ENCODE assay signal across 13 mouse cellular contexts in genomic region chr11:88638936-88639542, GRCm38 (mm10).
A peak's percentile ranks its signal among the peaks of the same experiment; 100 is the strongest.
DNase-seq lines count a peak whose midpoint lies in the region; ATAC-seq and TF ChIP-seq lines count a peak whose summit lies in the region.
"Had no signal": no experiment of that assay in that cellular context is flagged by ENCODE, and none has a peak within 500 bp of the region (broad histone marks: within the 10 kb centered on the region; RNA-seq: fewer than 3 reads in every experiment).

No protein-coding gene starts in this region.

- H3K4me2 ChIP-seq in midbrain, postnatal 0 days (ENCODE audit: low read depth, low read length, poor library complexity, severe bottlenecking), result no peak overlapping the region
- H3K4me2 ChIP-seq in midbrain, embryonic 14.5 days (ENCODE audit: low read length), result no peak overlapping the region
- H3K4me2 ChIP-seq in heart, embryonic 16.5 days (ENCODE audit: low read depth, low read length), result no peak overlapping the region
- H3K4me2 ChIP-seq: embryonic facial prominence, embryonic 15.5 days; limb, embryonic 15.5 days; lung, embryonic 15.5 days had no signal

- intact Hi-C loops in heart, postnatal 36 days (cut with DNase I), result no loop called here

- WGBS in midbrain, postnatal 0 days, result 77% methylated on average over 6 of the region's 6 CpGs
- 79% methylated on average over 6 of the region's 6 CpGs for WGBS in midbrain, embryonic 14.5 days
- 66% methylated on average over 6 of the region's 6 CpGs for WGBS in heart, embryonic 16.5 days

- no peaks in the 10 kb centered on the region for H3K27me3 ChIP-seq in midbrain, postnatal 0 days (ENCODE audit: insufficient read depth, low read length)
- no peaks in the 10 kb centered on the region for H3K27me3 ChIP-seq in midbrain, embryonic 14.5 days (ENCODE audit: control insufficient read depth, insufficient read depth, low read length)
- no peaks in the 10 kb centered on the region for H3K27me3 ChIP-seq in heart, embryonic 16.5 days (ENCODE audit: control insufficient read depth, insufficient read depth, low read length)
- H3K27me3 ChIP-seq: embryonic facial prominence, embryonic 15.5 days; limb, embryonic 15.5 days; lung, embryonic 15.5 days; megakaryocyte, embryonic 14.5 days had no signal

- ATAC-seq in midbrain, postnatal 0 days (ENCODE audit: low FRiP score), result no peak
- no peak for ATAC-seq in midbrain, embryonic 14.5 days (ENCODE audit: low FRiP score, low TSS enrichment)
- ATAC-seq in heart, embryonic 16.5 days (replicated peaks; ENCODE audit: extremely low read depth, insufficient read depth, low FRiP score), result no peak

- no peaks in the 10 kb centered on the region for H3K9me3 ChIP-seq in midbrain, postnatal 0 days (ENCODE audit: low read length)
- H3K9me3 ChIP-seq in midbrain, embryonic 14.5 days (ENCODE audit: control insufficient read depth, low read length), result no peaks in the 10 kb centered on the region
- H3K9me3 ChIP-seq in heart, embryonic 16.5 days (replicated peaks; ENCODE audit: control insufficient read depth, low read length), result no peaks in the 10 kb centered on the region
- H3K9me3 ChIP-seq: embryonic facial prominence, embryonic 15.5 days; limb, embryonic 15.5 days; lung, embryonic 15.5 days; megakaryocyte, embryonic 14.5 days had no signal

- H3K4me3 ChIP-seq in midbrain, postnatal 0 days (ENCODE audit: low read depth, low read length), result no peak overlapping the region
- H3K4me3 ChIP-seq in midbrain, embryonic 14.5 days (replicated peaks; ENCODE audit: low read depth, low read length), result no peak overlapping the region
- H3K4me3 ChIP-seq in heart, embryonic 16.5 days (ENCODE audit: low read length), result no peak overlapping the region
- H3K4me3 ChIP-seq: embryonic facial prominence, embryonic 15.5 days; limb, embryonic 15.5 days; lung, embryonic 15.5 days; megakaryocyte, embryonic 14.5 days had no signal

- peaks cover 5% of the 10 kb centered on the region; the same call in 1 of the 2 replicates for H3K4me1 ChIP-seq in midbrain, postnatal 0 days (ENCODE audit: insufficient read depth, low read length)
- peaks cover 23% of the 10 kb centered on the region for H3K4me1 ChIP-seq in midbrain, embryonic 14.5 days (ENCODE audit: control insufficient read depth, insufficient read depth, low read length)
- peaks cover 49% of the 10 kb centered on the region for H3K4me1 ChIP-seq in heart, embryonic 16.5 days (ENCODE audit: control insufficient read depth, insufficient read depth, low read length)

- peak; percentile 55 to 69 for DNase-seq in heart, adult 18-20 months
- no peak for DNase-seq in heart, postnatal 36 days
- DNase-seq in midbrain, postnatal 0 days (ENCODE audit: low spot score), result no peak
- DNase-seq in midbrain, embryonic 14.5 days, result no peak
- DNase-seq in retina, postnatal 1 day, result no peak
- no peak for DNase-seq in retina, embryonic 14.5 days (ENCODE audit: low spot score)
- DNase-seq: adrenal gland, adult 2 months; thymus, postnatal 14 days had no signal

- no peak overlapping the region for H3K9ac ChIP-seq in midbrain, postnatal 0 days (replicated peaks; ENCODE audit: low read length, poor library complexity, severe bottlenecking)
- H3K9ac ChIP-seq in midbrain, embryonic 14.5 days (replicated peaks; ENCODE audit: low read length), result no peak overlapping the region
- H3K9ac ChIP-seq in heart, embryonic 16.5 days (ENCODE audit: low read length), result 0 out of 2 replicates have a peak overlapping the region, but pooled peaks have one; percentile 23
- H3K9ac ChIP-seq: embryonic facial prominence, embryonic 15.5 days; limb, embryonic 15.5 days; lung, embryonic 15.5 days had no signal

- TF ChIP-seq CTCF in midbrain, postnatal 0 days (IDR thresholded peaks at IDR 0.05), result no peak

- H3K36me3 ChIP-seq in midbrain, postnatal 0 days (ENCODE audit: insufficient read depth, low read length), result no peaks in the 10 kb centered on the region
- no peaks in the 10 kb centered on the region for H3K36me3 ChIP-seq in midbrain, embryonic 14.5 days (ENCODE audit: control insufficient read depth, insufficient read depth, low read length)
- H3K36me3 ChIP-seq in heart, embryonic 16.5 days (ENCODE audit: control insufficient read depth, insufficient read depth), result 0 out of 2 replicates have a peak, but pooled peaks cover 3% of the 10 kb centered on the region
- H3K36me3 ChIP-seq: embryonic facial prominence, embryonic 15.5 days; limb, embryonic 15.5 days; lung, embryonic 15.5 days had no signal

- H3K27ac ChIP-seq in midbrain, postnatal 0 days (ENCODE audit: low read depth, low read length), result 0 out of 2 replicates have a peak overlapping the region, but pooled peaks have one; percentile 12
- no peak overlapping the region for H3K27ac ChIP-seq in midbrain, embryonic 14.5 days (replicated peaks; ENCODE audit: low read depth, low read length)
- peak overlapping the region; percentile 56 for H3K27ac ChIP-seq in heart, embryonic 16.5 days (ENCODE audit: low read length)
- H3K27ac ChIP-seq: embryonic facial prominence, embryonic 15.5 days; limb, embryonic 15.5 days; lung, embryonic 15.5 days had no signal

Comparison
In these comparisons a context has a peak if more than half of its experiments do, and no peak if none do; other contexts are left out.
1. DNase-seq: peak in heart, adult 18-20 months (2 of 2); none in heart, postnatal 36 days (0 of 2), midbrain, postnatal 0 days (single experiment), midbrain, embryonic 14.5 days (single experiment), retina, postnatal 1 day (single experiment) and retina, embryonic 14.5 days (single experiment).